Mouse (Mus musculus): Measurements from ENCODE around the gene Tmc2. TPM values are rescaled to one million over a fixed set of nuclear protein-coding genes. Genes with fewer than 3 reads are reported as not detected.

Gene Tmc2
- total RNA-seq, 1 experiment from 2014 or later = not detected

- no peak for ATAC-seq (replicated peaks; ENCODE audit: insufficient number of reproducible peaks, low FRiP score, low TSS enrichment, poor library complexity, severe bottlenecking)
Measured at GRCm38 (mm10) chr2:130293009-130293408, 98.0 kb downstream of the Tmc2 start.

- no peak for ATAC-seq (replicated peaks; ENCODE audit: insufficient number of reproducible peaks, low FRiP score, low TSS enrichment, poor library complexity, severe bottlenecking)
Measured at GRCm38 (mm10) chr2:130293486-130293885, 98.5 kb downstream of the Tmc2 start.

- ATAC-seq (replicated peaks; ENCODE audit: insufficient number of reproducible peaks, low FRiP score, low TSS enrichment, poor library complexity, severe bottlenecking) = no peak
Measured at GRCm38 (mm10) chr2:130294218-130294935, 99.4 kb downstream of the Tmc2 start.

- ATAC-seq (replicated peaks; ENCODE audit: insufficient number of reproducible peaks, low FRiP score, low TSS enrichment, poor library complexity, severe bottlenecking) = no peak
Measured at GRCm38 (mm10) chr2:130294936-130295277, 99.9 kb downstream of the Tmc2 start, which contains the start of gene Ebf4. Gene Ebf4, plus strand, starts transcription at chr2:130295169.

- ATAC-seq (replicated peaks; ENCODE audit: insufficient number of reproducible peaks, low FRiP score, low TSS enrichment, poor library complexity, severe bottlenecking) = no peak
Measured at GRCm38 (mm10) chr2:130295331-130296133, 100.5 kb downstream of the Tmc2 start.

- no peak for ATAC-seq (replicated peaks; ENCODE audit: insufficient number of reproducible peaks, low FRiP score, low TSS enrichment, poor library complexity, severe bottlenecking)
Measured at GRCm38 (mm10) chr2:130296134-130296745, 101.2 kb downstream of the Tmc2 start.

- no peak for ATAC-seq (replicated peaks; ENCODE audit: insufficient number of reproducible peaks, low FRiP score, low TSS enrichment, poor library complexity, severe bottlenecking)
Measured at GRCm38 (mm10) chr2:130297580-130297979, 102.6 kb downstream of the Tmc2 start.

- no peak for ATAC-seq (replicated peaks; ENCODE audit: insufficient number of reproducible peaks, low FRiP score, low TSS enrichment, poor library complexity, severe bottlenecking)
Measured at GRCm38 (mm10) chr2:130303014-130303413, 108.0 kb downstream of the Tmc2 start.

Other genes with a start within 250 kb of the Tmc2 start
- gene Tgm3, start 182.8 kb upstream of the Tmc2 start, total RNA-seq (2017) = 4.0 to 8.1 TPM (median 6.0 TPM) in 3 replicates
- not detected in 3 replicates for gene Tgm6, start 82.8 kb upstream of the Tmc2 start, total RNA-seq (2017)
- gene Snrpb, start 15.8 kb upstream of the Tmc2 start, total RNA-seq (2017) = 172 to 203 TPM (median 176 TPM) in 3 replicates
- 156 to 208 TPM (median 163 TPM) in 3 replicates for gene Nop56, start 79.2 kb downstream of the Tmc2 start, total RNA-seq (2017)
- 103 to 169 TPM (median 112 TPM) in 3 replicates for gene Idh3b, start 89.4 kb downstream of the Tmc2 start, total RNA-seq (2017)
- gene Ebf4, start 100.0 kb downstream of the Tmc2 start, total RNA-seq (2017) = not detected in 3 replicates
- 0.19 to 0.67 TPM in 2 of 3 replicates, not detected in the other for gene Cpxm1, start 202.4 kb downstream of the Tmc2 start, total RNA-seq (2017)
- not detected in 3 replicates for gene Gm28372, start 210.0 kb downstream of the Tmc2 start, total RNA-seq (2017)
- not detected in 3 replicates for gene 1700020A23Rik, start 210.1 kb downstream of the Tmc2 start, total RNA-seq (2017)
- gene Tmem239, start 211.3 kb downstream of the Tmc2 start, total RNA-seq (2017) = not detected in 3 replicates
- gene Vps16, start 229.1 kb downstream of the Tmc2 start, total RNA-seq (2017) = 199 to 267 TPM (median 223 TPM) in 3 replicates
- 20.8 to 40.3 TPM (median 22.5 TPM) in 3 replicates for gene Pced1a, start 229.5 kb downstream of the Tmc2 start, total RNA-seq (2017)